Mouse (Mus musculus): ENCODE data around the gene Taco1. TPM values are rescaled to one million over a fixed set of nuclear protein-coding genes. Genes with fewer than 3 reads are reported as not detected.
"Not testable (repeated sequence)": the region's sequence is repeated elsewhere in the genome, so short reads cannot be mapped to it uniquely, and the experiment has no call there.

Gene Taco1
- polyA plus RNA-seq (2012; rRNA removed), result 9.3 and 9.7 TPM in 2 replicates

GRCm38 (mm10) chr11:106065923-106066571 lies at the start of gene Taco1:
TSS of gene Taco1 (plus strand) at chr11:106066061.
- DNase-seq, result peak; percentile 95
- peak within 1 kb of the TSS; percentile 72 for H3K4me3 ChIP-seq (replicated peaks; ENCODE audit: extremely low read depth, low read depth, low read length)
- no peaks in the 10 kb centered on the region; the same call in 1 of the 2 replicates for H3K4me1 ChIP-seq (ENCODE audit: control insufficient read depth, insufficient read depth, low read length)
- TF ChIP-seq POLR2A (IDR thresholded peaks at IDR 0.05; ENCODE audit: borderline replicate concordance, extremely low read depth, low read depth, low read length), result peak; percentile 62; the same call in 1 of the 2 replicates
- peak; percentile 21; the same call in 1 of the 2 replicates for TF ChIP-seq CTCF (IDR thresholded peaks at IDR 0.05; ENCODE audit: insufficient read depth, low read length)
- WGBS, result under 1% methylated on average over 49 of the region's 49 CpGs

GRCm38 (mm10) chr11:106016440-106016839 lies 49.4 kb upstream of the Taco1 start:
- TF ChIP-seq POLR2A (IDR thresholded peaks at IDR 0.05; ENCODE audit: borderline replicate concordance, extremely low read depth, low read depth, low read length) (no peak), CTCF (IDR thresholded peaks at IDR 0.05; ENCODE audit: insufficient read depth, low read length) (no peak)
- 67% methylated on average over 5 of the region's 5 CpGs for WGBS
- H3K4me1 ChIP-seq (ENCODE audit: control insufficient read depth, insufficient read depth, low read length), result peaks cover 6% of the 10 kb centered on the region; the same call in 1 of the 2 replicates
- no peak for DNase-seq
- no peak overlapping the region for H3K4me3 ChIP-seq (replicated peaks; ENCODE audit: extremely low read depth, low read depth, low read length)

GRCm38 (mm10) chr11:106020051-106020763 lies 45.7 kb upstream of the Taco1 start:
- TF ChIP-seq POLR2A (IDR thresholded peaks at IDR 0.05; ENCODE audit: borderline replicate concordance, extremely low read depth, low read depth, low read length) (no peak), CTCF (IDR thresholded peaks at IDR 0.05; ENCODE audit: insufficient read depth, low read length) (no peak)
- whole genome bisulfite sequencing, result 14% methylated on average over 50 of the region's 50 CpGs
- H3K4me3 ChIP-seq (replicated peaks; ENCODE audit: extremely low read depth, low read depth, low read length), result no peak overlapping the region
- H3K4me1 ChIP-seq (ENCODE audit: control insufficient read depth, insufficient read depth, low read length), result peaks cover 6% of the 10 kb centered on the region; the same call in 1 of the 2 replicates
- no peak for DNase-seq

GRCm38 (mm10) chr11:106025774-106026173 lies 40.1 kb upstream of the Taco1 start:
- no peak overlapping the region for H3K4me3 ChIP-seq (replicated peaks; ENCODE audit: extremely low read depth, low read depth, low read length)
- WGBS, result 75% methylated on average over 3 of the region's 3 CpGs
- DNase-seq, result no peak
- TF ChIP-seq CTCF (IDR thresholded peaks at IDR 0.05; ENCODE audit: insufficient read depth, low read length) (no peak), POLR2A (IDR thresholded peaks at IDR 0.05; ENCODE audit: borderline replicate concordance, extremely low read depth, low read depth, low read length) (no peak)
- H3K4me1 ChIP-seq (ENCODE audit: control insufficient read depth, insufficient read depth, low read length), result peaks cover 4% of the 10 kb centered on the region

- 23% methylated on average over 11 of the region's 11 CpGs for WGBS
- DNase-seq, result peak; percentile 60
- Histone ChIP-seq H3K4me1 (ENCODE audit: control insufficient read depth, insufficient read depth, low read length) (peaks cover 4% of the 10 kb centered on the region), H3K4me3 (replicated peaks; ENCODE audit: extremely low read depth, low read depth, low read length) (no peak overlapping the region)
- TF ChIP-seq POLR2A (IDR thresholded peaks at IDR 0.05; ENCODE audit: borderline replicate concordance, extremely low read depth, low read depth, low read length), result no peak
- peak; percentile 71 for TF ChIP-seq CTCF (IDR thresholded peaks at IDR 0.05; ENCODE audit: insufficient read depth, low read length)
These were observed 39.3 kb upstream of the Taco1 start for GRCm38 (mm10) chr11:106026465-106027151.

GRCm38 (mm10) chr11:106027607-106028006 lies 38.3 kb upstream of the Taco1 start:
- DNase-seq, result no peak
- TF ChIP-seq CTCF (IDR thresholded peaks at IDR 0.05; ENCODE audit: insufficient read depth, low read length) (no peak), POLR2A (IDR thresholded peaks at IDR 0.05; ENCODE audit: borderline replicate concordance, extremely low read depth, low read depth, low read length) (no peak)
- Histone ChIP-seq H3K4me3 (replicated peaks; ENCODE audit: extremely low read depth, low read depth, low read length) (no peak overlapping the region), H3K4me1 (ENCODE audit: control insufficient read depth, insufficient read depth, low read length) (peaks cover 4% of the 10 kb centered on the region)
- WGBS, result 91% methylated on average over 5 of the region's 5 CpGs

GRCm38 (mm10) chr11:106032074-106032473 lies 33.8 kb upstream of the Taco1 start:
- H3K4me3 ChIP-seq (replicated peaks; ENCODE audit: extremely low read depth, low read depth, low read length); DNase-seq; H3K4me1 ChIP-seq (ENCODE audit: control insufficient read depth, insufficient read depth, low read length): not testable (repeated sequence)
- 31% methylated on average over 14 of the region's 25 CpGs for WGBS

- Histone ChIP-seq H3K4me3 (replicated peaks; ENCODE audit: extremely low read depth, low read depth, low read length) (peak overlapping the region; percentile 74), H3K4me1 (ENCODE audit: control insufficient read depth, insufficient read depth, low read length) (peaks cover 7% of the 10 kb centered on the region)
- DNase-seq, result peak; percentile 15
- WGBS, result 29% methylated on average over 11 of the region's 11 CpGs
- TF ChIP-seq POLR2A (IDR thresholded peaks at IDR 0.05; ENCODE audit: borderline replicate concordance, extremely low read depth, low read depth, low read length), result no peak
- TF ChIP-seq CTCF (IDR thresholded peaks at IDR 0.05; ENCODE audit: insufficient read depth, low read length), result no peak
These were observed 32.4 kb upstream of the Taco1 start for GRCm38 (mm10) chr11:106033491-106033919.

GRCm38 (mm10) chr11:106034986-106035385 lies 30.9 kb upstream of the Taco1 start:
- Histone ChIP-seq H3K4me1 (ENCODE audit: control insufficient read depth, insufficient read depth, low read length) (peaks cover 7% of the 10 kb centered on the region), H3K4me3 (replicated peaks; ENCODE audit: extremely low read depth, low read depth, low read length) (no peak overlapping the region)
- no peak for DNase-seq
- TF ChIP-seq POLR2A (IDR thresholded peaks at IDR 0.05; ENCODE audit: borderline replicate concordance, extremely low read depth, low read depth, low read length) (no peak), CTCF (IDR thresholded peaks at IDR 0.05; ENCODE audit: insufficient read depth, low read length) (no peak)
- WGBS, result 81% methylated on average over 9 of the region's 9 CpGs

Measured in lung, adult 2 months (tissue).